Mouse (Mus musculus) C2C12 (cell line): Measurements from ENCODE around the gene Usp20. TPM values are rescaled to one million over a fixed set of nuclear protein-coding genes. Genes with fewer than 3 reads are reported as not detected.

Experiments used
- H3K27me3 ChIP-seq: one replicate; pipeline ENCODE4 v1.6.1; 2011; ENCODE audit not compliant: control insufficient read depth, insufficient read depth, insufficient read length
- H3K36me3 ChIP-seq: one replicate; pipeline ENCODE4 v1.6.1; 2011; ENCODE audit not compliant: control insufficient read depth, insufficient read depth
- H3K4me3 ChIP-seq: one replicate; pipeline ENCODE4 v1.5.1; 2011; ENCODE audit warnings: mild to moderate bottlenecking, control low read depth; ENCODE audit not compliant: poor library complexity, insufficient read depth, severe bottlenecking
- H3K79me2 ChIP-seq: one replicate; pipeline ENCODE4 v1.6.1; 2011; ENCODE audit not compliant: control insufficient read depth, insufficient read depth
- H3K79me3 ChIP-seq: one replicate; pipeline ENCODE4 v1.6.1; 2011; ENCODE audit warnings: low read depth, control low read depth
- H3ac ChIP-seq: one replicate; pipeline ENCODE3; 2011; ENCODE audit warnings: low read depth; ENCODE audit not compliant: control insufficient read depth, insufficient read length
- CEBPB ChIP-seq: IDR thresholded peaks from one replicate; pipeline ENCODE4 v1.6.1; 2011; ENCODE audit warnings: low read depth, mild to moderate bottlenecking, control low read depth, moderate library complexity
- CTCF ChIP-seq: IDR thresholded peaks from one replicate; pipeline ENCODE4 v1.5.1; 2011; ENCODE audit not compliant: control insufficient read depth, insufficient read depth, insufficient read length
- FOSL1 ChIP-seq: IDR thresholded peaks from one replicate; pipeline ENCODE4 v1.8.0; 2011; ENCODE audit warnings: mild to moderate bottlenecking, low read length; ENCODE audit not compliant: poor library complexity, insufficient read depth, severe bottlenecking
- MAX ChIP-seq: IDR thresholded peaks from one replicate; pipeline ENCODE4 v1.6.1; 2011; ENCODE audit warnings: mild to moderate bottlenecking, control low read depth
- MYOD1 ChIP-seq: IDR thresholded peaks from one replicate; pipeline ENCODE4 v1.6.1; 2011; ENCODE audit warnings: low read depth; ENCODE audit not compliant: control insufficient read depth, insufficient read length
- MYOG ChIP-seq: IDR thresholded peaks from one replicate; pipeline ENCODE4 v1.6.1; 2011; ENCODE audit not compliant: control insufficient read depth, insufficient read length; ENCODE audit errors: extremely low read depth
- USF1 ChIP-seq: IDR thresholded peaks from one replicate; pipeline ENCODE4 v1.6.1; 2011; ENCODE audit warnings: low read depth, mild to moderate bottlenecking, control low read depth, moderate library complexity
- polyA plus RNA-seq: library from polyadenylated mRNA; unstranded; fragments of >200 nt; fragmentation: generic; extraction: Trizol; gene quantifications from one replicate; pipeline ENCODE4 v1.2.1, GENCODE M21; 2012; ENCODE audit warnings: missing spikeins

Gene Usp20
- polyA plus RNA-seq, 1 experiment, result 26.4 TPM

GRCm38 (mm10) chr2:31040043-31040442 is 58.0 kb downstream of the Usp20 start:
- H3K36me3 ChIP-seq, result peaks cover 32% of the 10 kb centered on the region
- no peaks in the 10 kb centered on the region for H3K79me2 ChIP-seq
- TF ChIP-seq USF1 (no peak), MAX (no peak), MYOD1 (no peak), CTCF (no peak), FOSL1 (no peak), MYOG (no peak), CEBPB (no peak)
- no peak overlapping the region for H3ac ChIP-seq
- no peaks in the 10 kb centered on the region for H3K79me3 ChIP-seq
- H3K27me3 ChIP-seq, result no peaks in the 10 kb centered on the region
- no peak overlapping the region for H3K4me3 ChIP-seq

- H3K79me2 ChIP-seq, result no peaks in the 10 kb centered on the region
- H3K27me3 ChIP-seq, result no peaks in the 10 kb centered on the region
- H3K36me3 ChIP-seq, result peaks cover 28% of the 10 kb centered on the region
- no peaks in the 10 kb centered on the region for H3K79me3 ChIP-seq
- no peak overlapping the region for H3K4me3 ChIP-seq
- no peak for TF ChIP-seq USF1
- no peak overlapping the region for H3ac ChIP-seq
These were observed 58.4 kb downstream of the Usp20 start for GRCm38 (mm10) chr2:31040487-31040886.

GRCm38 (mm10) chr2:31041386-31041785 is 59.3 kb downstream of the Usp20 start:
- TF ChIP-seq MAX (no peak), MYOD1 (no peak), MYOG (no peak), FOSL1 (no peak), USF1 (no peak), CTCF (no peak), CEBPB (no peak)
- Histone ChIP-seq H3K4me3 (no peak overlapping the region), H3K36me3 (peaks cover 21% of the 10 kb centered on the region), H3K79me3 (no peaks in the 10 kb centered on the region), H3K79me2 (no peaks in the 10 kb centered on the region), H3ac (no peak overlapping the region), H3K27me3 (no peaks in the 10 kb centered on the region)

- H3K79me3 ChIP-seq, result no peaks in the 10 kb centered on the region
- no peaks in the 10 kb centered on the region for H3K79me2 ChIP-seq
- H3K36me3 ChIP-seq, result peaks cover 15% of the 10 kb centered on the region
- H3K4me3 ChIP-seq, result no peak overlapping the region
- no peaks in the 10 kb centered on the region for H3K27me3 ChIP-seq
- peak; percentile 87 for TF ChIP-seq FOSL1
- no peak for TF ChIP-seq CTCF
- no peak overlapping the region for H3ac ChIP-seq
These were observed 60.8 kb downstream of the Usp20 start for GRCm38 (mm10) chr2:31042881-31043280.

- H3K79me2 ChIP-seq, result no peaks in the 10 kb centered on the region
- H3K36me3 ChIP-seq, result peaks cover 5% of the 10 kb centered on the region
- no peaks in the 10 kb centered on the region for H3K27me3 ChIP-seq
- H3K79me3 ChIP-seq, result no peaks in the 10 kb centered on the region
- H3K4me3 ChIP-seq, result no peak overlapping the region
- TF ChIP-seq MYOG, result no peak
- TF ChIP-seq USF1, result no peak
- no peak for TF ChIP-seq MYOD1
- TF ChIP-seq FOSL1, result no peak
- no peak for TF ChIP-seq CTCF
- TF ChIP-seq MAX, result no peak
- no peak for TF ChIP-seq CEBPB
- no peak overlapping the region for H3ac ChIP-seq
These were observed 61.8 kb downstream of the Usp20 start for GRCm38 (mm10) chr2:31043856-31044255.

GRCm38 (mm10) chr2:31048037-31048436 is 66.0 kb downstream of the Usp20 start:
- Histone ChIP-seq H3K36me3 (peaks cover 15% of the 10 kb centered on the region), H3K27me3 (no peaks in the 10 kb centered on the region), H3K4me3 (no peak overlapping the region), H3K79me3 (no peaks in the 10 kb centered on the region), H3ac (no peak overlapping the region), H3K79me2 (no peaks in the 10 kb centered on the region)
- TF ChIP-seq MYOD1, result no peak
- no peak for TF ChIP-seq MYOG
- no peak for TF ChIP-seq CTCF
- TF ChIP-seq CEBPB, result no peak
- no peak for TF ChIP-seq MAX
- TF ChIP-seq FOSL1, result no peak
- no peak for TF ChIP-seq USF1
